Mouse (Mus musculus) kidney, postnatal 36 days (tissue): ENCODE results near the gene Lss.
A peak's percentile ranks its signal among the peaks of the same experiment; 100 is the strongest.

ENCODE experiments used
- DNase-seq, 2 experiments: peaks; one replicate each; pipeline ENCODE4 v3.0.0; 2021 to 2022; ENCODE audit warnings: mixed read lengths in 2 of 2

The Lss gene

DNA sequence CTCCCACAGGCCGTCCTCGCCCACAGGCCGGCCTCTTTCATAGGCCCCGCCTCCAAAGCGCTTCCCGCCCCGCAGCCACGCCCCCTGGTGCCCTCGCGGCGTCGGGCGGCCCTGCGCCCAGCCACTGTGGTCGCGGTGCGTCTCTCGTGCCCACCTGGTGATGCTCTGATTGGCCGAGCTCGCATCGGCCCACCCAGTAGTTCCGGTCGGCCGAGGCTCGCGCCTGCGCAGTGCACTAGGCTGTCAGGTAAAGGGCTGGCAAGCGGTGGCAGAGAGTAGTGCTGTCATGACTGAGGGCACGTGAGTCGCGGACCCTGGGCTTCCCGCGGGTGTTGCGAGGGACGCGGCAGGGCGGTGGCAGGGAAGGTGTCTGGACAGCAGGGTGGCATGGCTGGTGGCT, at the start of gene Lss:
Lss (plus strand) TSS at position 214 of the 400 bp plus-strand sequence.
- DNase-seq = peak; percentile 97 to 98

DNA sequence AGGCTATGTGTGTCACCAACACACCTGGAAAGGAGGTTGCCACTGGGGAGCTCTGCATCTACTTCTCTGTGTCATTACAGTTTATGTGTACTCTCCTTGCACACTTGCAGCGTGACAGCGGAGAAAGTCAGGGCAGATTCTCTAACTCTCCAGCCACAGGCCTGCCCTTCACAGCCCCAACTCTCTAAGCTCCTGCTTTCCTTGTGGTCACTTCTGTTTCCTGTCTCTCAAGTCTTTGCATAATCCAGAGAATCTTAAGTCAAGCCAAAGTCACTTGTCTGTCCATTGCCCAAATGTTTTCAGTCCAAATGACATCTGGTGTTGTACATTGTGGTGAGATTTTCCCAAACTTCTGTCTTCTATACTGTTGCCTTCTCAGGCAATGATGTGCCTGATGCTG, 45.1 kb upstream of the Lss start:
- DNase-seq = no peak

DNA sequence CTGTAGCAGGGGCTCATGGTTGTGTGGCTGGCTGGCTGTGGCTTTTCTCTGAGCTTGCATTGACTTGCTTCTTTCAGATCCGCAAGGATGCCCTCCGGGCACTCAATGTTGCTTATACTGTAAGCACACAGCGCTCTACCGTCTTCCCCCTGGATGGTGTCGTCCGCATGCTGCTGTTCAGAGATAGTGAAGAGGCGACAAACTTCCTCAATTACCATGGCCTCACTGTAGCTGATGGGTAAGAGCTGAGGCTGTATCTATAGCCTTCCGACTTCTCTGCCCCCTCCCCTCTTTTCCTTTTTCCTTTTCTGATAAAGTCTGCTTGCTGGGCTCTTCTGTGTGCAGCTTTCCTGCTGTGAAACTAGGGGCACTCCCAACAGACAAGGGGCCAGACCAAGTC, 43.1 kb upstream of the Lss start:
- DNase-seq = no peak

DNA sequence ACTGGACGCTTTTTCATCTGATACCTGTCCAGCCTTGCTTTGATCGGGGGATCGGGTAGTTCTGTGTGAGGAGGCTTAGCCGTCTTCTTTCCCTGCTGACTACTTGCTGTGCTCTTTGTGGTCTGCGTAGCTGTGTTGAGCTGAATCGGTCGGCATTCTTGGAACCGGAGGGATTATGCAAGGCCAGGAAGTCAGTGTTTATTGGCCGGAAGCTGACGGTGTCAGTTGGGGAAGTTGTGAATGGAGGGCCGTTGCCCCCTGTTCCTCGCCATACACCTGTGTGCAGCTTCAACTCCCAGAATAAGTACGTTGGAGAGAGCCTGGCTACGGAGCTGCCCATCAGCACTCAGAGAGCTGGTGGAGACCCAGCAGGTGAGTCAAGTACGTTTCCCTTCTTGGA, 42.2 kb upstream of the Lss start:
- no peak for DNase-seq

DNA sequence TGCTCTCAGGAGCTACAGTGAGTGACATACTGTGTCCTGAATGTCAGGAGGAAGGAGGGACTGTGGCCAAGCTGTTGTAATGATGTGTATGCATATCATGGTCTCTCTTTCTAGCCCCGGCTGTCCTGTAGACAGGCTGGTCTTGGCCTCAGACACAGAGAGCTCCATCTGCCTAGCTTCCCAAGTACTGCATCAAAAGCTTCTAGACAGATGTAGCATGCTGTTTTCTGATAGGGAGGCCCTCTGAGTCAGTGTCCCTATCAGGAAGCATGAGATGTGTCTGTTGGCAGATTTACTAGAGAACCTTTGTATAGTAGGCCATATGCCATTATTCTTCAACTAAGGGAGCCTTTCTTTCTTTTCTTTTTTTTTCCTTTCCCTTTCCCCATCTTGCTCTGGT, 37.9 kb upstream of the Lss start:
- no peak for DNase-seq

DNA sequence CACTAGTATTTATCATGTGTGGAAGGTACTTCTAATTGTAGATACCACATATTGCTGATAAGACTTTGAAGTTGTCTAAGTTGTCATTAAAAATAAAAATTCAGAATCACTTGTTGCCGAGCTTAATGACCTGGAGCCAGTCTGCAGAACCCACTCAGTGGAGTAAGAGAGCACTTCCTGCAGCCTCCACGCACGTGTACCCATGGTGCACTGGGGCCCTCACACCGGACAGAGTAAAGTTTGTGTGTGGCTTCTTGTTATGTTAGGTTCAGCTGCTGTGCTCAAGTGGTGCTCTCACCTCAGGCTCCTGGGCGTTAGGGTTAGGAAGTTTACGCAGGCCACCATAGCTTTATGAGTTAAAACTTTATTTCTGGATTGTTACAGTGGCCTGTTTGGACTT, 35.9 kb upstream of the Lss start:
- no peak for DNase-seq

DNA sequence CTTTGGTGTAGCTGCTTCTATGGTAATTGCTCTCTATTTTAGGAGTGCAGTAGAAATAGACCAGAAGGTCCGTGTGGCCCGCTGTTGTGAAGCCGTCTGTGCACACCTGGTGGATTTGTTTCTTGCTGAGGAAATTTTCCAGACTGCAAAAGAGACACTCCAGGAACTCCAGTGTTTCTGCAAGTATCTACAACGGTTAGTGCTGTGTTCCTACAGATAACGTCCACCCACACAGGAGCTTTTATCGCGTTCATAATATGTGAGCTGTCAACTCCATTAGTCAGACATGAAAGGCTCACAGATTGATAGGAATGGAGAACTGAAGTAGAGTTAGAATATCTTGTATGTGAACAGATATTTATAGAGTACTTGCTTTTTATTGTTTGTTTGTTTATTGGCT, 35.0 kb upstream of the Lss start:
- DNase-seq = no peak

DNA sequence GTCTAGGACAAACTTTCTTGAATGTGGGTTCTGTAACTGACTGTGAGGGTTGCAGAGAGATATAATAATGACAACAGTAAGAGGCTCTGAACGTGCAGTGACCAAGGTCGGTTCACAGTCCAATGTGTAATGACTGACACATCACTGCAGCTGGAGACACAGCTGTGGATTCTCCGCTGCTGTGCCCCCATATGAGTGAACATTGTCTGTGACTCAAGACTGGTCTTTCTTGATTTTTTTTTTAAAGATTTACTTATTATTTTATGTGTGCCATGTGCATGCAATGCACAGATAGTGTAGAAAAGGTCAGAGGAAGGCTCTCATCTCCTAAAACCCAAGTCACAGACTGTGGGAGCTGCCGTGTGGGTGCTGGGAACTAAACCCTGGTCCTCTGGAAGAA, 33.9 kb upstream of the Lss start:
- no peak for DNase-seq

DNA sequence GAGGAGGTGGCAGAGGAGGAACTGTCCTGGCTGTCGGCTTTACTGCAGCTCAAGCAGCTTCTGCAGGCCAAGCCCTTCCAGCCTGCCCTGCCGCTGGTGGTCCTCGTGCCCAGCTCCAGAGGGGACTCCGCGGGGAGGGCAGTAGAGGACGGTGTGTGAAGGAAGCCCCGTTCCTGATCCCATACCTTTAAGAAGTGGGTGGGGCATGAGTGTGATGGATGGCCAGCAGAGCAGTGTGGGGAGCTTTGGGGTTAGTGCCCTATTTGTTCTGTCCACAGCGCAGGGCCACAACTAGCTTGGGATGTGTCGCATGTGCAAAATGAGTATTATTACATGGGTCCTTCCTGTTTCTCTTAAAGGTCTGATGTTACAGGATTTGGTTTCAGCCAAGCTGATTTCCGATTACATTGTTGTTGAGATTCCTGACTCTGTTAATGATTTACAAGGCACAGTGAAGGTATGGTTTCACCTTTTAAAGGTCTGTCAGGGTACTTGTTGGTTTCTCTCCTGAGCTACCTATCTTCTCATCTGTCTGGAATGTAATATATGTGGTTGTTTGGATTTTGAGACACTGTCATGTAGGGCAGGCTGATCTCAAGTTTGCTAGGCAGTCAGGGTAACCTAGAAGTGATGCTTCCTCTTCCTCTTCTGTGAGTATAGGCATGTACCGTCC, 27.0 kb upstream of the Lss start:
- no peak for DNase-seq

DNA sequence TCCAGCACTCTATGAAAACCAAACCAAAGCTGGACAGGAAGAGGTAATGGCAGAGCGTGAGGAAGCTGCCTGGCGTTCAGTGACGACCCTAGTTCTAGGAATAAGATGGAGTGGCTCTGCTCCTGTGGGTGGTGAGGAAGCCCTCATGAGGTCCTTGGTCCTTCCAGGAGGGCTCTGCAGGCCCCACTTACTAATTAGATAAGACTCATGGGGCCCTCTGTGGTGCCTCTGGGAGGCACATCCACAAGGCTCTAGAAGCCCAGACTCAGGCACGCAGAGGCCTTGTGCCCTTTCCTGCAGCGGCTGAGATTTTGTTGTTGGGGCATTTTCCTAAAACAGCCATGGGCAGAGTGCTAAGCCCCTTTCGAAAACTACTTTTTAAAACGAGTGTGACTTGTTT, 25.5 kb upstream of the Lss start:
- no peak for DNase-seq

DNA sequence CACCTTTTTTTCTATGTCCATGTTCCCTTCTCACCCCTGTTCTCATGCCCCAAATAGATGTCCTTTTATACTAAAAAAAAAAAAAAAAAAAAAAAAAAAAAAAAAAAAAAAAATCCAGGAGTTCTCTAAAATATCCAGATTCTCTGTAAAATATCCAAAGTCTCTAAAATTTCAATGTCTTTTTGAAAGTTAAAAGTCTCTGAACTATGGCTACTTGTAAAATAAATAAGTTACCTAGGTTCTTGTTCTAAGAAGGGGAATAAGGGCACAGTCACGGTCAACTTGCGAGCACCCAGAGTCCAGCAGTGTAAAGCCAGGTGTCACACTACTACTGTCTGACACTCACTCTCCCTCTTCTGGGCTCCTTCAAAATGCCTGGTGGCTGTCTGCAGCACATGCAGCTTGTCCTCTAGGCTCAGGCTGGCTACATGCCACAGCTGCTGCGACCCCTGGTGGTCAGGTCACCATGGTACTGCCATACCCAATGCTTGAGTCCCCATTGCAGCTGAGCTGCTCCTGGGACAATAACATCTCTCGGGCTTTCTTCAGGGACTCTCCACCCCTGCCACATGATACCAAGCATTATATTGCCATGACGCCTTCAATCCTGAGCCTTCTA, 18.3 kb upstream of the Lss start:
- DNase-seq = peak; percentile 62 to 89

DNA sequence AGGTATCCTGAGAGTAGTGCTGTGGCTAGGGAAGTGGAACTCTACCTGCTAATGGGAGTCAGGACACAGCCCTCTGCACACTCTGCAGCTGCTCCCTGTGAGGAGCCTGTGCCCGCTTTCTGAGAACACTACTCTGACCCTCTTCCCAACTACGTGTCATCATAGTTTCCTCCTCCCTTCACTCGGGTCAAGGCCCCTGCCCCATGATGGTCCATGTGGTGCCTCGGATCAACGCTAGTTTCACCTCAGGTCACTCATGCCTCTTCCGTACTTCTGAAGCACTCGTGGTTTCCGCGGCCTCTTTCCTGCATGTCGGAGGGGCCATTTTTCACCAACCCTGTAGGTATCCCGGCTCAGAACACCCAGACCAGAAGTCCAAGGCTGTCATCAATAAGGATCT, 466 bp upstream of the Lss start:
- DNase-seq = no peak

DNA sequence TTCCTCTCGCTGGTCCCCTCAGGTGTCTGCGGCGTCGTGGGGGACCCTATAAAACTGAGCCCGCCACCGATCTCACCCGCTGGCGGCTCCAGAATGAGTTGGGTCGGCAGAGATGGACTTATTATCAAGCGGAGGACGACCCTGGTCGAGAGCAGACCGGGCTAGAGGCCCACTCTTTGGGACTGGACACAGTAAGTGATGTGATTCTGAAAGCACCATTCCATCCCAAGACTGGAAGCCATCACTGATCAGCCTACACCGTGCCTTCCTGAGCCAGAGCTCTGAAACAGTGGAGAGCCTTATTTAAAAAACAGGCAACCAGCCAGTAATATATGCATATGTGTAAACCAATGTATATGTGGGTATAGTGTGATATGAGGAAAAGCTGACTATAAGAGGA, 440 bp downstream of the Lss start:
- no peak for DNase-seq

DNA sequence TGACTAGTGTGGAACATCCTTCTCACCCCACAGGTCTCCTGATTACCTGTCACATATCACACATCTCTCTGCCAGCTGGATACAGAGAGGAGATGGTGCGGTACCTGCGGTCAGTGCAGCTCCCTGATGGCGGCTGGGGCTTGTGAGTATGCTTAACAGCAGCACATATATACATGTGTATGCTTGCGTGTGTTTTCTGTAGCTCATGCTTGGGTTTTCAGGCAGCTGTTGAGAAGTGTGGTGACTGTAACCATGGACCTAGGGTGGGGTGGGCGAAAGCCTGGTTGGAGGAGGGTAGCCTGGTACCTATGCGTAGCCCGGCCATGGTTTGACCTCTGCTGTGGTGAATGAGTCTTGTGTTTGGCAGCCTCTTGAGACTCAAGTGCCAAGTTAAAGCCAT, 4.1 kb downstream of the Lss start:
- DNase-seq = no peak

DNA sequence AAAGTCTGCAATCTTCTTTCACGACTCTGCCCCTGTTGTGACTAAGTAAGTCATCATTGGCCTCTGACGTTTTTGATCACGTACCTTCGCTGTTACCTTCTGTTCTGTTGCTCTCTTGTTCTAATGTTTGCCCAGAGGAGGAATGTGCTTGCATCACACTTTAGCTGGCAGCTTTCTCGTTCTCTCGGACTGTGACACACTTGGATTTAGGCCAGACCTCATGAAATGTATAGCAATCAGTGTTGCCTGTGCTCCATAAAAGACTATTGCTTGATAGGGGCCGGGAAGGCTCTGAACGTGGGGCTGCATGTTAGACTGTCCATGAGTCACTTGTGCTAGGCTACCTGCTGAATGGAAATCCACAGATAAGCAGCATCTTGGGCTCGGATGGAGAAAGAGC, 6.2 kb downstream of the Lss start:
- peak in 1 of 2 experiments; percentile 6 for DNase-seq

DNA sequence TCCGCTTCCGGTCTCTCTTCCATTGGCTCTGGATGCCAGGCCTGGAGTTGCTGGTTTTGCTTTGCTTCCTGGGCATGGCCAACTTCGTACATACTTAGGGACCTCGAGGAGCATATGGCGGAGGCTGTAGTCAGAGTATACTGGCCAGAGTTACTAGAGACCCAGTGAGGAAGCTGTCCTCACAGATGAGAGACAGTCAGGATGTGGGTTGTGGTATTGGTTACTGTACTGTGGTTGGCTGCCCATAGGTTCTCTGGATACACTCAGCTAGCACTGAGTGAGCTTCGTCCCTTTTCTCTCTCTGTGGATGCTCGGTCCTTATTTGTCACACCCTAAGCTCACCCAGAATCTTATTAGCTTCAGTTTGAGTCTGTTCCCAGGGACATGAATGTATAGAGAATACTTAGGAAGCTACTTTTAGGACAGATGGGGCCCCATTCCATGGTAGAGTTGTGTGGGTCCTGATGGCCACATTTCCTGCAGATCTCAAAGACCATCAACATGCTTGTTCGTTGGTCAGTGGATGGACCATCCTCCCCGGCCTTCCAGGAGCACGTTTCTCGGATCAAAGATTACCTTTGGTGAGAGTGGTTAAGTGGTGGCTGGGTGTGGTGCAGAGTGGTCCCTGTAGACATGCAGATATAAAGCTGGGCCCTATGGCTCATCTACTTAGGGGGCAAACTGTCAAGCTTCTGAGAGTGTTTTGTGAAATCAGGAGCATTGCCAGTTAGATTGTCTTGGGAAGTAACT, 10.1 kb downstream of the Lss start:
- DNase-seq = no peak

DNA sequence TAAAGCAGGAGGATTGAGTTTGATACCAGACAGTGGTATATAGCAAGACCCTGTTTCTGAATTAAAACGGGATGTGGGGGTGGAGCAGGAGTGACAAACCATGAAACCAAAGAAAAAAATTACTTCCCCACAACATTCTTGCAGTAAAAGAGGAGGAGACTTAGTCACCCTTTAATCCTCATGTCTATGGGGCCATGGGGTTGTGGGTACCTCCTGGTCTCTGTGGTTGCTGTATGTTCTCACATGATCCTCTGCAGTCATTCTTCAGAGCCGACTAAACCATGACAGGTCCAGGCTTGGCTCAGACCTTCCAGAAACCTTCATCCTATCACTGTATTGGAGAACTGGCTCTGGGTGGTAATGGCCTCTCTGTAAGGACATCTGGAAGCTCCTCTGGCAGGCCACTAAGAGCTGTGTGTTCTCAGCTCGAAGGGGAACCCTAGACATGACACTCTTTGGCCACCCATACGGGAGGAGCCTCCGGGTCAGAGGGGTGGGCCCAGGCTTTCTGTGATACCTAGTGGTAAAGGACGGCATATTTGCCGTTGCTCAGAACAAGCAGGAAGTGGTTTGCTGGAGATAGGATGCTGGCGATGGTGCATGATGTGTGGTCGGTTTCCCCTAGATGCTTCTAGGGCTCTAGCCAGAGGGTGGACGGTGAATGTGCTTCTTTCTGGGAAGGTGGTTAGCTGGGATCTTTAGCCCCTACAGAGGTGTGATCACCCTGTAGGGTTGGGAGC, 11.4 kb downstream of the Lss start:
- DNase-seq = no peak

DNA sequence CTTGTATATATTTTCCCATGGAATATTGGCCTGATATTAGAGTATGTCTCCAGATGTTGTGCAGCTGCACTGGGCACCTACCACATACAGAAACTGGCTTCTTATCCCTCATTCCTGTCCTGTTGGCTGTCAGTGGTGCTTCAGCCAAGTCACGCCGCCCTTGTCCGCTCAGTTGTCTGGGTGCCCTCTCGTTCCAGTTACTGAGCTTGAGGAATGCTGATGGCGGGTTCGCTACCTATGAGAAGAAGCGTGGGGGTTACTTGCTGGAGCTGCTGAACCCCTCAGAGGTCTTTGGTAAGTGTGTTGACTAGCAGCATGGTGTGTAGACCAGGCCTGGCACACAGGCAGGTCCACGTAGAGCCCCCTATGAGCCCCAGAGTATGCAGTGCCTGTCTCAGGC, 15.2 kb downstream of the Lss start:
- peak; percentile 29 to 38 for DNase-seq

DNA sequence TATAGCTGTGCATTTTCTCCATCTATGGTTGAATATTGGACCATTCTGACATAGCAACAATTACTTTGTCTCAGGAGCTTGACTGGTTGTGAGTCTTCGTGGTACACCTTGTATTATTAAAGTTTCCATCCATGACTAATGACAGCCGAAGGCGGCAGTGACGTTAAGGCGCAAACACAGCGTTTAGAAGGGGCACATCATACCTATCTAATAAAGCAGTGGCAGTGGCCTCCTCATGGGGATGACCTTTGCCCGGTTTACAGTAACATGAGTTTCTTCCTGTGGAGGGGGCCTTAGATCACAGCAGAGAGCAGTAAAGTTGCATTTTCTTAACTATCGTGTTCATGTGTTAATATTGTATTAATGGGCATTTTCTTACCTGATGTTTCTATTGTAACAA, 16.8 kb downstream of the Lss start:
- DNase-seq = no peak

DNA sequence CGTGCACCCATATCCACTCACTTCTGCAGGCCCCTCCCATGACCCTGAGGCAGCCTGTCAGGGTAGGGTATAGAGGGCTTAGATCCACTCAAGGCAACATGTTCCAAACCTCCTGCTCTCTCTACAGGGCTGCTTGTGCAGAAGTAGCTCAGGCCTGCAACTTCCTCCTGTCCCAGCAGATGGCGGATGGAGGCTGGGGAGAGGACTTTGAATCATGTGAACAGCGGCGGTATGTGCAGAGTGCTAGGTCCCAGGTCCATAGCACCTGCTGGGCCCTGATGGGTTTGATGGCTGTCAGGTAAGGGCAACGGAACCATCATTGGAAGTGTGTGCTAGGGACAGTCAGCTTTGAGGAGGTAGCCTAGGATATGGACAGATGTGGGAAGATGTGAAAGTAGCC, 19.1 kb downstream of the Lss start:
- peak; percentile 6 to 43 for DNase-seq

DNA sequence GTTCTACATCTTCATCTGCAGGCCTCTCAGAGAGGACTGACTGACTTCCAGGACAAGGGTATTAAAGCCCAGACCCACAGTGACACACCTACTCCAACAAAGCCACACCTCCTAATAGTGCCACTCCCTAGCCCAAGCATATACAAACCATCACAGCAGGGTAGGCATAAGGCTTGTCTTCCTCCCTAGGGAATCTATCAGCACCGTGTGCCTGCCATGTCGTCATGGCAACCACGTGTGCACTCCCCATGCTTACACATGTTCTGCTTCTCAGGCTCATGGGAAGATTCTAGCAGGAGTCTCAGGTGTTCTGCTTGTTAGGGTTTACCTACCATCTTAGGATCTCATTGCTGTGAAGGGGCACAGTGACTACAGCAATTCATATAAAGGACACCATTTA, 20.2 kb downstream of the Lss start:
- DNase-seq = no peak

DNA sequence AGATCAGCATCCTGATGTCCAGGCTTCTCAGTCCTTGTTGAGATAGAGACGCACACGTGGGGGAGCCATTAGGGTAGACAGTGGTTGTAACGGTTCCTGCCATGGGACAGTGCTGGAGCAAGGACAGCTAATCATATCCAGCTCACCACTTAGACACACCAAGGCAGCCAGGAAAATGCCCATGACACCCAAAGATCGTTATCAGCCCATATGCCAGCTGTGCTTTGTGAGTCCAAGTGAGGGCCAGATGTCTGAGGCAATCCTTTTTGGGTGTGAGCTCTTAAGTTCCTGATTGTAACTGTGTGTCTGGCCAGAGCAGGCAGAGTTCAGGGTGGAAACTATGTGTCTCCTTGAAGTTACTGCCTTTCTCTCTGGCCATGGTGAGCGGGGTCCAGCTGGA, 22.7 kb downstream of the Lss start:
- no peak for DNase-seq

DNA sequence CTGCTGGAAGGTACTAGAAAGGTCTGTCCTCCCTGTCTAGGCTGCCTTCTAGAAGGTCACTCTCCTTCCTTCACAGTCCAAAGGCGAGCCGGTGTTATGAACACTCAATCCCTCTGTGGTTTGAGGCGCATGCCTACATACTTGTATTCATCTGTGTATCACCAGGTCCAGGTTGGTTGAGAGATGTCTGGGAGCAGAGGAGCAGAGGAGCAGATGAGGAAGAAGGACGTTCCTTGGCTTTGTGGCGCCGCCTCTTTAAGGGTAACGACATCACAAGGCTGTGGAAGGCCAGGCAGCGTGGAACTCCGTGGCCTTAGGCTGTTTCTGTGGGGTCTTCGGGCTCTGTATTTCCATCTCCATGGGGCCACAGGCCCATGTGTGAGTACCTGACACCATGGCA, 30.6 kb downstream of the Lss start, which contains the start of gene Spatc1l:
Spatc1l (plus strand) TSS at position 301 of the 400 bp plus-strand sequence.
- DNase-seq = no peak
